Mouse (Mus musculus): Measurements from ENCODE around the gene Aldoc. TPM values are rescaled to one million over a fixed set of nuclear protein-coding genes. Genes with fewer than 3 reads are reported as not detected.
A peak's percentile ranks its signal among the peaks of the same experiment; 100 is the strongest.
"Not testable (repeated sequence)": the region's sequence is repeated elsewhere in the genome, so short reads cannot be mapped to it uniquely, and the experiment has no call there.

Aldoc gene
- polyA plus RNA-seq (2015; fragmentation: Nextera tagmentation; extraction: Ambion mirVana), result 30.1 and 36.8 TPM in 2 replicates

DNA sequence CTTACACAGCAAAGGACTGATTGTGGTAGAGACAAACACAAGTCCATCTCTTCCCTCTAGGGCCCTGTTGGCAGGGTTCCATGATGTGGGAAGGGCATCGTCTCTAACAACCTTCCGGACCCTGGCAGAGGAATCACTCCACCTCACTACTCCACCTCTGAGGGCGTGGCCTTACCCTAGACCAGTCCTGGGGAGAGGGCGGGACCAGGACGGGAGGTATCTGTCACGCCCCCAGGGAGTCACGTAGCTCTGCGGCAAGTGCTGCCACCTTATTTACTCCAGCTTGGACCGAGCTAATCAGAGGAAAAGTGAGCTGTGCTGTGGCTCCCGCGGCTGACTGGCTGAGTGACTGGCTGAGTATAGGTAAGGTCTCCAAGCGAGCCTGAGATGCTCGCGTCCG, at the start of gene Aldoc:
Gene Aldoc (plus strand): TSS at position 109 of the 400 bp plus-strand sequence.
- Histone ChIP-seq H3K9me3 (replicated peaks) (no peaks in the 10 kb centered on the region), H3K36me3 (peaks cover 36% of the 10 kb centered on the region), H3K4me2 (replicated peaks) (peak within 1 kb of the TSS; percentile 45), H3K27ac (replicated peaks) (peak within 1 kb of the TSS; percentile 58), H3K27me3 (no peaks in the 10 kb centered on the region), H3K4me3 (replicated peaks) (peak within 1 kb of the TSS; percentile 29), H3K9ac (no peak within 1 kb of the TSS), H3K4me1 (peaks cover 22% of the 10 kb centered on the region)
- ATAC-seq (ENCODE audit: insufficient number of reproducible peaks, low FRiP score, low TSS enrichment, low read depth), result peak; percentile 93
- 6% methylated on average over 15 of the region's 15 CpGs for WGBS

DNA sequence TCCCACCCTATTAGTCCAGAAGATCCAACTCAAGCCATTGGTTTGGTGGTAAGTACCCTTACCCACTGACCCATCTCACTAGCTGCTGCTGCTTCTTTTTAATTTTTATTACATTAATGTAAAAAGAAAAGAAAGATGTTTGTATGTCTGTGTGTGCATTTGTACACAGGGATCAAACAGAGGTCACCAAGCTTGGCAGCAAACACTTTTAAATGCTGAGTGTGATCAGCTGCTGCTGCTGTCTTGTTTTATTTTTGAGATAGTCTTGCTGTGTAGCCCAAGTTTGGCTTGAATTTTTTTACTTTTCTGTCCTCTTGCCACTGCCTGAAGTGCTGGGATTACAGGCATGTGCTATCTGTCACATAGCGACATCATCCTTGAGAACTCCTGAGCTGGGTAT, 47.2 kb upstream of the Aldoc start:
- Histone ChIP-seq H3K9ac (no peak overlapping the region), H3K4me1 (no peaks in the 10 kb centered on the region), H3K9me3 (replicated peaks) (no peaks in the 10 kb centered on the region), H3K4me2 (replicated peaks) (no peak overlapping the region), H3K4me3 (replicated peaks) (no peak overlapping the region), H3K27ac (replicated peaks) (no peak overlapping the region), H3K36me3 (peaks cover 97% of the 10 kb centered on the region), H3K27me3 (no peaks in the 10 kb centered on the region)
- ATAC-seq (ENCODE audit: insufficient number of reproducible peaks, low FRiP score, low TSS enrichment, low read depth), result no peak
- WGBS, result 97% methylated on average over 1 of the region's 1 CpGs

DNA sequence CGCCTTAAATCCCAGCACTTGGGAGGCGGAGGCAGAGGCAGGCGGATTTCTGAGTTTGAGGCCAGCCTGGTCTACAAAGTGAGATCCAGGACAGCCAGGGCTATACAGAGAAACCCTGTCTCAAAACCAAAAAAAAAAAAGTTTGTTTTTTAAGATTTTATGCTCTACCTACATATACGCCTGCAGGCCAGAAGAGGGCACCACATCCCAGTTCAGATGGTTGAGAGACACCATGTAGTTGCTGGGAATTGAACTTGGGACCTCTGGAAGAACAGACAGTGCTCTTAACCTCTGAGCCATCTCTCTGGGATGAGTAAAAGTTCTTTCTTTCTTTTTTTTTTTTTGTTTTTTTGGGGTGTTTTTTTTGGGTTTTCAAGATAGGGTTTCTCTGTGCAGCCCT, 46.6 kb upstream of the Aldoc start:
- not testable (repeated sequence) for H3K9me3 ChIP-seq (replicated peaks); H3K27ac ChIP-seq (replicated peaks); H3K4me2 ChIP-seq (replicated peaks); H3K9ac ChIP-seq; ATAC-seq (ENCODE audit: insufficient number of reproducible peaks, low FRiP score, low TSS enrichment, low read depth); H3K27me3 ChIP-seq; H3K4me3 ChIP-seq (replicated peaks); H3K4me1 ChIP-seq
- 93% methylated on average over 4 of the region's 4 CpGs for WGBS
- peaks cover 98% of the 10 kb centered on the region for H3K36me3 ChIP-seq

DNA sequence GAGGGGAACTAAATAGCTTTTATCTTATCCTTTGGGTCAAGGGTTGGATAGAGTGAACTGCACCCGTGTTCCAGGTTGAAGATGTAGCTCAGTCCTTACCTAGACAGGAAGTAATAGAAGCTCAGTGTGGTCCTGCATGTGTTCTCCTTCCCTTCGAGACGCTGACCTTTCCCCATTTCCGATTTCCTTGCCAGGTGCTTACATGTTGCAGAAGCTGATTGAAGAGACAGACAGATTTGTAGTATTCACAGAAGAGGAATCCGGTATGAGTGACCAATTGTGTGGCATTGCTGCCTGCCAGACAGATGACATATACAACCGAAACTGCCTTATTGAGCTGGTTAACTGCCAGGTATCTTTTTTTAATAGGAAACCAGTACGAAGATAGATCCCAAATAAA, 43.9 kb upstream of the Aldoc start:
- H3K9me3 ChIP-seq (replicated peaks), result no peaks in the 10 kb centered on the region
- H3K4me1 ChIP-seq, result no peaks in the 10 kb centered on the region
- no peak overlapping the region for H3K4me3 ChIP-seq (replicated peaks)
- 88% methylated on average over 7 of the region's 7 CpGs for WGBS
- H3K4me2 ChIP-seq (replicated peaks), result no peak overlapping the region
- H3K27ac ChIP-seq (replicated peaks), result no peak overlapping the region
- no peak for ATAC-seq (ENCODE audit: insufficient number of reproducible peaks, low FRiP score, low TSS enrichment, low read depth)
- H3K36me3 ChIP-seq, result peaks cover 94% of the 10 kb centered on the region
- H3K27me3 ChIP-seq, result no peaks in the 10 kb centered on the region
- no peak overlapping the region for H3K9ac ChIP-seq

DNA sequence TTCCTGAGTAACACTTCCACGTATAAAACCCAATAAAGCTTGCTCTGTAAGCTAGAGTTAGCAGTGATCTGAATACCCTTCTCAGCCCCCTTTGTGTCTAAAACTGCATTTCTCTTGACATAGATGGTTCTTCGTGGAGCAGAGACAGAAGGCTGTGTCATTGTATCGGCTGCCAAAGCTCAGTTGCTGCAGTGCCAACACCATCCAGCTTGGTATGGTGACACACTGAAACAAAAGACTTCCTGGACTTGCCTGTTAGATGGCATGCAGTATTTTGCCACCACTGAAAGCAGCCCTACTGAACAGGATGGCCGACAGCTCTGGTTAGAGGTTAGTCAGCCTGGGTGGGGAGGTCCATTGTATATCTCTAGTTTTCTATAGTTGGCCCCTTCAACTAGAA, 43.2 kb upstream of the Aldoc start:
- Histone ChIP-seq H3K9ac (no peak overlapping the region), H3K4me2 (replicated peaks) (no peak overlapping the region), H3K36me3 (peaks cover 93% of the 10 kb centered on the region), H3K4me3 (replicated peaks) (no peak overlapping the region), H3K27me3 (no peaks in the 10 kb centered on the region), H3K27ac (replicated peaks) (no peak overlapping the region), H3K4me1 (no peaks in the 10 kb centered on the region), H3K9me3 (replicated peaks) (no peaks in the 10 kb centered on the region)
- no peak for ATAC-seq (ENCODE audit: insufficient number of reproducible peaks, low FRiP score, low TSS enrichment, low read depth)
- 88% methylated on average over 4 of the region's 4 CpGs for WGBS

DNA sequence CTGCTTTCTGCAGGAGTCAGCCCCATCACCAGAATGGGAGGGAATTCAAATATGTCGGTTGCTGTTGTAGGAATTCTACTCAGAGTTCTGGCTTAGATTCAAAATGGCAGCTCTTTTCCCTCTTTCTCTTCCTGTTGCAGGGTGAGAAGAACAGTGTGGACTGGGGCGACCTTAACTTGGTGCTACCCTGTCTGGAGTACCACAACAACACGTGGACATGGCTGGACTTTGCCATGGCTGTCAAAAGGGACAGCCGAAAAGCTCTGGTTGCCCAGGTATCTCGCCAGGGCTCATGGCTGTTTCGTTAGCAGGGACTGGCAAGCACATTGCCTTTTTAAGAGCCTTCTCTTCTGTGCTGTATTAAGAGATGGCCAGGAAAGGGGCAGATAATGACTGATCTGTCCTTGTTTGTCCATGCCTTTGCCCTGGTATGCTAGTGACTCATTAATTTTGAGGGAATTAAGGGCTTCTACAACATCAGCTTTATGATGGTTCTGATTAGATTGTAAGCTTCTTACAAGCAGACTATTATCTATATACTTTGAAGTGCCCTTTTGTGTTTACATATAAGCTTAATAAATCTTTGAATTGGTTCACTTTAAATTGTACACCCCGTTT, 33.5 kb upstream of the Aldoc start:
- Histone ChIP-seq H3K27ac (replicated peaks) (no peak overlapping the region), H3K27me3 (no peaks in the 10 kb centered on the region), H3K4me2 (replicated peaks) (no peak overlapping the region), H3K9ac (no peak overlapping the region), H3K9me3 (replicated peaks) (no peaks in the 10 kb centered on the region), H3K4me1 (no peaks in the 10 kb centered on the region), H3K4me3 (replicated peaks) (no peak overlapping the region), H3K36me3 (peaks cover 83% of the 10 kb centered on the region)
- no peak for ATAC-seq (ENCODE audit: insufficient number of reproducible peaks, low FRiP score, low TSS enrichment, low read depth)
- WGBS, result 93% methylated on average over 7 of the region's 7 CpGs

DNA sequence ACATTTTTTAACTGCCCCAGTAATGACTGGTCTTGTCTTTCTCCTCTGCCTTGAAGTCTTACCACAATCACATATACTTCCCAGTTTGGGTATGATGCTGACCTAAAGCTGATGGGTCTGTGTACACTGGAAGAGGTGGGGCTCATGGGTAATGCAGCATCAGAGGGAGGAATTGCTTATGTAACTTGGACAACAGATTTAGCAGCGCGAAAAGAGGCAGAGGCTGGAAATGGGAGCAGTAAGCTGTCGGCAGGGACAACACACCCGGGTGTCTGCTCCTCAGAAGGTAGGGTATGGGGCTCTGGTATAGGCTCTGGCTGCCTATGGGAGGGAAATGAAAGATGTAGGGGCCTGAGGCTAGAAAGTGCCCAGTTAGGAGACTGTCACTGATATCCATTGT, 32.1 kb upstream of the Aldoc start, which contains the start of gene BC030499:
Gene BC030499 (plus strand): TSS at position 188 of the 400 bp plus-strand sequence.
- no peak for ATAC-seq (ENCODE audit: insufficient number of reproducible peaks, low FRiP score, low TSS enrichment, low read depth)
- Histone ChIP-seq H3K36me3 (peaks cover 69% of the 10 kb centered on the region), H3K4me3 (replicated peaks) (no peak within 1 kb of the TSS), H3K4me1 (no peaks in the 10 kb centered on the region), H3K27me3 (no peaks in the 10 kb centered on the region), H3K9ac (no peak within 1 kb of the TSS), H3K4me2 (replicated peaks) (no peak within 1 kb of the TSS), H3K9me3 (replicated peaks) (no peaks in the 10 kb centered on the region), H3K27ac (replicated peaks) (no peak within 1 kb of the TSS)
- WGBS, result 96% methylated on average over 4 of the region's 4 CpGs

DNA sequence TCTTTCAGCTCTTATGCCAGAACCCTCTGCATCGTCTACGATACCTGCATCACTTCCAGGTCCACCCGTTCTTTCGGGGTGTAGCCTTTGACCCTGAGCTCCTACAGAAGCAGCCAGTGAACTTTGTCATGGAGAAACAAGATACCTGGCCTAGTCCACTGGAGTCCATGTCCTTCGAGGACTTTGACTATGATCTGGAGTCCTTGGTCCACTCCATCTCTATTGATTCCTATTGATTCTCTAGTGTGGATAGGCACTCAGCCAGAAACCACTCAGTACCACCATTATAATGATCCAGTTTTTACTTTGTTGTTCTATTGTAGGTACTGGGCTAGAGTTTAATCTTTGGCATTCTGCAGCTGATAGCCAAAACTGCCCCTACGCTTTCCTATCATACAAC, 28.2 kb upstream of the Aldoc start:
- Histone ChIP-seq H3K27me3 (no peaks in the 10 kb centered on the region), H3K4me3 (replicated peaks) (no peak overlapping the region), H3K4me1 (no peaks in the 10 kb centered on the region), H3K27ac (replicated peaks) (no peak overlapping the region), H3K4me2 (replicated peaks) (no peak overlapping the region), H3K9ac (no peak overlapping the region), H3K36me3 (peaks cover 33% of the 10 kb centered on the region), H3K9me3 (replicated peaks) (no peaks in the 10 kb centered on the region)
- 90% methylated on average over 6 of the region's 6 CpGs for WGBS
- no peak for ATAC-seq (ENCODE audit: insufficient number of reproducible peaks, low FRiP score, low TSS enrichment, low read depth)

DNA sequence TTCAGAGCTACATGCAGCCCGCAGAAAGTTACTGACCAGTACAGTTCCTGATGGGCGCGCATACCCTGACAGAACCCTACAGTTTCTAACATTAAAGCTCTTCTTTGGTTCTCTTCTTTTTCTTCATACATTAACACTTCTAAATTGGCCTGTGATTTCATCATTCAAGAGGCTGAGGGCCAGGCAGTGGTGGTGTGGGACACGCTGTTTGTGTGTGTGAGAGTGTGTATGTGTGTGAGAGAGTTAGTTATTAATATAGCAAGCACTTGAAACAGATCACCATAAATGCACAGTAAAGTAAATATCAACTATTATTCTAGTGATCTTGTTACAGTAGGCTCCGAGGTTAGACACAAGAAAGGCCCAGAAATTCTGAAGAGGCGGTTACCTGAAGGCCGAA, 21.9 kb upstream of the Aldoc start:
- peak overlapping the region; percentile 58; the same call in 1 of the 2 replicates for H3K27ac ChIP-seq (replicated peaks)
- H3K9ac ChIP-seq, result peak overlapping the region; percentile 53
- peak overlapping the region; percentile 60 for H3K4me3 ChIP-seq (replicated peaks)
- no peaks in the 10 kb centered on the region for H3K9me3 ChIP-seq (replicated peaks)
- H3K4me1 ChIP-seq, result peaks cover 15% of the 10 kb centered on the region
- 58% methylated on average over 7 of the region's 7 CpGs for WGBS
- peak overlapping the region; percentile 80 for H3K4me2 ChIP-seq (replicated peaks)
- H3K27me3 ChIP-seq, result no peaks in the 10 kb centered on the region
- ATAC-seq (ENCODE audit: insufficient number of reproducible peaks, low FRiP score, low TSS enrichment, low read depth), result no peak
- peaks cover 19% of the 10 kb centered on the region for H3K36me3 ChIP-seq

DNA sequence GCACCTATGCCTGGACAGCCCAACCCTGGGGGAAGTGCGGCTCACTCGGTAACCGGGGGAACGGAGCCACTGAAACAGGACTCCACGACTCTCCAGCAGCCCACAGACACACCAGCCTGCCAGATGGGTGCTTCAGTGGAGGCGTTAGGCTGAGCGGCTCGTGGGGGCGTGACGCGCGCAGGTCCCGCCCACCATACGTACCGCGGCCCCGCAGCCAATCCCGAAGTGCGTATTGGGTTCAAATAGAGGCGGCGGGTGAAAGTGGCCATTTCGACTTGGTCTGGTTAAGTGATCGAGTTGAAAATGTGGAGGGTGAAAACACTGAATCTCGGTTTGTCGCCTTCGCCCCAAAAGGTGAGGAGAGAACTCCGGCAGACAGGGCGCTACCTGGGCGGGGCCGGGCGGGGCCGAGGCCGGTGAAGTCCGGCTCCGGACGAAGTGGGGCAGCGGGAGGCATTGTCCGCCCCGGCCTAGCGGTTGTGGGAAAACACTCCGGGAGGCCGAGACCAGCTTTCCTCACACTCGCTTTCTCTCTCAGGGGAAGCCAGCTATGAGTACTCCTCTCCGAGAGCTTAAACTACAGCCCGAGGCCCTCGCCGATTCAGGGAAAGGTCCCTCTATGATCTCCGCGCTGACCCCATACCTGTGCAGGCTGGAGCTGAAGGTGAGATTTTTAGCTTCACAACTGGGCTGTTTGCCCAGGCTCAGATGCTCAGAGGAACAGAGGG, 21.2 kb upstream of the Aldoc start, which contains the start of gene Spag5:
Gene Spag5 (plus strand): TSS at position 173 of the 728 bp plus-strand sequence.
- H3K4me1 ChIP-seq, result peaks cover 15% of the 10 kb centered on the region
- peak within 1 kb of the TSS; percentile 58; the same call in 1 of the 2 replicates for H3K27ac ChIP-seq (replicated peaks)
- peaks cover 19% of the 10 kb centered on the region for H3K36me3 ChIP-seq
- ATAC-seq (ENCODE audit: insufficient number of reproducible peaks, low FRiP score, low TSS enrichment, low read depth), result peak; percentile 99
- peak within 1 kb of the TSS; percentile 80 for H3K4me2 ChIP-seq (replicated peaks)
- no peaks in the 10 kb centered on the region for H3K27me3 ChIP-seq
- H3K9ac ChIP-seq, result peak within 1 kb of the TSS; percentile 53
- under 1% methylated on average over 49 of the region's 49 CpGs for WGBS
- no peaks in the 10 kb centered on the region for H3K9me3 ChIP-seq (replicated peaks)
- peak within 1 kb of the TSS; percentile 60 for H3K4me3 ChIP-seq (replicated peaks)

DNA sequence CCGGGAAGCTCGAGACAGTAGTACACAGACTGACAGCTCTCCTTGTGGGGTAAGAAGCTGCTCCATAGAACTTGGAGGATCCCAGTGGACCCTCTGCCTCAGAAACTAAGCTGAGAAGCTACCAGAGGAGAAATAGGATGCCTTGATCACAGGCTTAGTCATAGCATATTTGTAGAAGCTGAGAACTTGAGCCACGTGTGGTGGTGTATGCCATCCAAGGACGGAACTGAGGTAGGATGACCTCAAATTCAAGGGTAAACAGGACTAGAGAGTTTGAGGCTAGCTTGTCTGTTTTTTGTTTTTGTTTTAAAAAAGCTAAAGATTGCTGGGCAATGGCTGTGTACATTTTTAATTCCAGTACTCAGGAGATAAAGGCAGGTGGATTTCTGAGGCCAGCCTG, 17.5 kb upstream of the Aldoc start:
- ATAC-seq (ENCODE audit: insufficient number of reproducible peaks, low FRiP score, low TSS enrichment, low read depth), result no peak
- no peaks in the 10 kb centered on the region for H3K27me3 ChIP-seq
- H3K4me2 ChIP-seq (replicated peaks), result no peak overlapping the region
- H3K4me3 ChIP-seq (replicated peaks), result no peak overlapping the region
- WGBS, result 88% methylated on average over 4 of the region's 4 CpGs
- no peaks in the 10 kb centered on the region for H3K9me3 ChIP-seq (replicated peaks)
- peaks cover 15% of the 10 kb centered on the region for H3K4me1 ChIP-seq
- H3K36me3 ChIP-seq, result peaks cover 44% of the 10 kb centered on the region
- H3K27ac ChIP-seq (replicated peaks), result no peak overlapping the region
- H3K9ac ChIP-seq, result no peak overlapping the region
